Mouse (Mus musculus) kidney, adult 11 months (tissue): Measurements from ENCODE around the gene Wnt10a.
"Not testable (repeated sequence)": the region's sequence is repeated elsewhere in the genome, so short reads cannot be mapped to it uniquely, and the experiment has no call there.

ENCODE experiments used
- DNase-seq: peaks from one replicate; pipeline ENCODE4 v3.0.0; 2022

The Wnt10a gene

GRCm38 (mm10) chr1:74818509-74818908, 27.2 kb downstream of the Wnt10a start:
- DNase-seq, result no peak

DNA sequence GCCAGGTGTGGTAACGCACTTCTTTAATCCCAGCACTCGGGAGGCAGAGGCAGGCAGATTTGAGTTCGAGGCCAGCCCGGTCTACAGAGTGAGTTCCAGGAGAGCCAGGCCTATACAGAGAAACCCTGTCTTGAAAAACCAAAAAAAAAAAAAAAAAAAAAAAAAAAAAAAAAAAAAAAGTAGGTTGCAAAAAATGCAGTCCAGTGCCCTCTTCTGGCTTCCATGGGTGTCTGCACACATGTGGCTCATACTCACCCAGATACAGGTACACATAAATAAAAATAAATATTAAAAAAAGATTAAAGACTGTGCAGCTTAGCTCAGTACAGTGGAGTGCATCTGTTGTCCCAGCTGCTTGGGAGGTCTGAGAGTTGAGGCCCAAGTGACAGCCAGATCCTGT, 32.3 kb downstream of the Wnt10a start:
- DNase-seq, result not testable (repeated sequence)

DNA sequence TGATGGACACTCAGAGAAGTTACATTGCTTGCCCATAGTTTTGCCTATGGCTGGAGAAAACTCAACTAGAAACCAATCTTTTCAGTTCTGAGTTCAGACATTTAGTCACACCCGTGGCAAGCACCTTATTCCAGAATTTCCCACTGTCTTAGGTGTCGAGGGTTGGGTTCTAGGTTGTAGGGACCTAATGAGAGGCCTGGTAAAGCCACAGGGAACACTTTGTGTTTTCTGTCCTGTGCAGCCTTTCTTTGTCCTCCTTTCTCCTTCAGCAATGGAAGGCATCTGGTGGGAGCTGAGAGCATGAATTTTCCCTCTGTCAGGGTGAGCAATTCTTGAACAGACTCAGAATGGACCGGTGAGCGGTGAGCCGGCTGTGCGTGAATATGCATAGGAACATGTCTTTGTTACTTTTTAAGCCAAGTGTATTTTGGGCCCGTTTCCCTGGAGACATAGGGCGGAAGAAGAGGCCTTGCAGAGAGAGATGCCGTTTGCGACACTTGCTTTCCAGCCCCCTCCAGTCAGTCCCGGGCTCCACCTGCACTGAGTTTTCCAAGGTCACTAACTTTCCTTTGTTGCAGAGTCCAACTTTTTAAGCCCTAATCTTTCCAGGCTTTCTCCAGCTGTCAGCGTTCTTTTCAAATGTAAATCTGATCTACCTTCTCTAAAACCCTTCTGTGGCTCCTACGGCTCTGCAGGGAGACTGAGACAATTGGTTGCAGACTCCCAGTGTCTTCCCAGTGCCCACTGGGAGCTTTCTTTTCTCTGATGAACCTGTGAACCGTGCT, 33.4 kb downstream of the Wnt10a start:
- peak; percentile 26 for DNase-seq

- no peak for DNase-seq
Measured at GRCm38 (mm10) chr1:74830061-74830460, 38.7 kb downstream of the Wnt10a start.

DNA sequence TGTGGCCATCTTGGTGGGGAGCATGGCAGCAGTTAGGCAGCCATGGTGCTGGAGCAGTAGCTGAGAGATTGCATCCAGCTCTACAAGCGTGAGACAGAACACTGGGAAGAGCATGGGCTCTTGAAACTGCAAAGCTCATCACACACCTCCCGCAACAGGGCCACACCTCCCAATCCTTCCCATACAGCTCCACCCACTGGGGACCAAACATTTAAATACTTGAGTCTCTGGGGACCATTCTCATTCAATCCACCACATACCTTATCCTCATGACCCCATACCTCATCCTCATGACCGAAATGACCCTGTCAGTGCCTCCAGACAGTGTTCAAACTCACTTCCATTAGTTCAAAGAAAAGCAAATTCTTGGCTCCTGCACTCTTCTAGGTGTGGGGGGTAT, 41.9 kb downstream of the Wnt10a start:
- DNase-seq, result no peak

GRCm38 (mm10) chr1:74843090-74843489, 51.8 kb downstream of the Wnt10a start:
- DNase-seq, result no peak

- no peak for DNase-seq
Measured at GRCm38 (mm10) chr1:74846341-74846740, 55.0 kb downstream of the Wnt10a start.

DNA sequence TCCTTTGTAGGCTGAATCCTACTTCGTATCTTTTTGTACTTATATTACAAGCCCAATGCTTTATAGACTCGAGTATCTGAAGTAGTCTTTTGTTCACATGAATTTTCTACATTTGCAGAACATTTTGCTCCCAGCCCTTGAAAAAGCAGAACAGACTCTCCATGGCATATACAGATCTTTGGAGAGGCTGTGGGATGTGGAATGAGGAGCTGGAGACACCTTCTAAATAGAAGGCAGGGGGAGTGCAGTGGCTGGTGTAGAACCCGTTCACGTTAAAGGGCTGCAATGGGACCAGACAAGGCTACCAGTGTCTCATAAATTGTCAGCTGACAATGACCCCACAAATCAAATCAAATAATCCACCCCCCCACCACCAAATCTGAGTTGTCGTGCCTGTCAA, 57.6 kb downstream of the Wnt10a start:
- no peak for DNase-seq

DNA sequence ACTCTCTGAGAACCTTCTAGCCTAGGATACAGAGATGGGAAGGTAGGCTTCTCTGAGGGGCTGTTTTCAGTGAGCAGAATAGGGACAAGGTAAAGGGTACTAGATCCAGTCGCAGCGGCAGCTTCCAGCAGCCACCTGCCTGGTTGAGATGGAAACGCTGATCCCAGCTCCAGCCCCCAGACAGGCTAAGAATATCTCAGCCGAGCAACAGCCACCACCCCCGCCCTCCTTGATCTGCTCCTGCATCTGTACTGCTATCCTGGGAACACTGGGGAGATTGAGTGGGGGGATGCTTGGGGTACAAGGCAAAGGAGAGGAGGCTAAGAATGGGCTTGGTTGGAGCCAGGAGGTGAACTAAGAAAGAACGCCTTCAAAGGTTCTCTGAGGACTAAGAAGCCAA, 58.9 kb downstream of the Wnt10a start:
- DNase-seq, result no peak

DNA sequence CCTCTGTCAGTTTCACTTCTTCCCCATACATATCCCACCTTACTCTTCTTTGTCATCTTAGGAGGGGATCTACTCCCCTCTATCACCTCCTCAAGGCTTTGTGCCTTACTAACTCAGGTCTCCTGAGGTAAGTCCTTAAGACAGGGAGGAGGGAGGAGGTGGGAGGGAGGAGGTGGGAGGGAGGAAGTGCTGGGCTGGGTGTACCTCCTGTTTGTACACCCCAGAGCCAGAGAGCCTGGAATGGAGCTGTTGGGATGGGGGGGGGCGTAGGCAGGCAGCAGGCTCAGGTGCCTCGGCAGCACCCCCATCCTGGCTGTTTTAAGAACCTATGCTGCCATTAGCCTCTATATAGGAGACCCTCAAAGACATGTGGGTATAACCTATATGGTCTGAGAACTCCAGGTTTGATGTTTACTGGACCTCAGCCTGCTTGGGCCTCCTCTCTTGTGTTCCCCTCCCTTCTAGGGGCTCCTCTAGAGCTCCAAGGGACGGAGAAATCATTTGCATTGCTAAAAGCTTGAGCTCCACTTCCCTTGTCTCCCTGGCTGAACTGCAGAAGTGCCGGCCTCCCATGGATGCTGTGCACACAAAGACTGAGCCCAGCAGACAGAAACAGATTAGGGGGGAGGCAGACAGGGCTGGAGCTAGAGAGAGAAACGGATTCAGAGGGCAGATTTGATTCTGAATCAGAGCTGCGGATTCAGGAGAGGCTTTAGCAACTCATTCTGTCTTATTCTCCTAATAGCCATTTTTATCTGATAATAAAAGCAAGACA, 59.9 kb downstream of the Wnt10a start:
- DNase-seq, result no peak
